Mouse (Mus musculus): ENCODE data around the gene Acaa1a.

DNA sequence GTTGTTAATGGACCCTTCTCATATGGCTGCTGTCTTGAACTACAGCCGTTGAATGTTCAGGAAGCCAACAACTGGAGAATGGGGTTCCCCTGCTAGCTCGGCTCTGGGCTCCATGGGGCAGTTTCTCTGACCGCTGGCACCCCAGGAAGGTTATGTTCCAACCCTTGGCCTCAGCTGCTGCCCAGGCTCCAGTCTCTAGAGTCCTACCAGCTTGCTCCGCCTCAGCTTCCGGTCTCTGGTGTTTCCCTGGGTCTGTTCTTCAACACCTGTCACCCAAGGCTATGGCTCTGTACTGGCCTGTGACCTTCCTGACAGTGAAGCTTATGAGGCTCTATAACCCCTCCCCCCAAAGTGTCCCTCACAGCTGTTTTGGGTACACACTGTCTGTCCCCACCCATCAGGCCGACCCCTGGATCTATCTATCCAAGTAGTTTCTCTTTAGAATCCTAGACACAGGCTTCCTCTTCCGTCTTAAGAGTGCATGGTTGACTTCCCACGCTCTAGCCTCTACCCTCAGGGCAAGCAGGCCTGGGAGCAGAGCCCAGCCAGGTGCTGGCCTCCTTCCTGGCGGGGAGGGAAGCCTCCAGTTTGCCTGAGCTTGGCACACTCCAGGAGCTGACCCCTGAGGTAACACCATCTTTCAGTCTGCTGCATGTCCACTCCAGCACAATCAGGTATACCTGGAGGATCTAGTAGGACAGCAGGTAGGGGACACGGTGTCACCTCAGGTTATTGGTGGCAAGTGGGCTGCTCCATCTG, 11.7 kb downstream of the Acaa1a start:
- no peak for TF ChIP-seq CTCF (IDR thresholded peaks at IDR 0.05; ENCODE audit: borderline replicate concordance, extremely low read depth, insufficient read depth, insufficient read length)
- TF ChIP-seq POLR2A (IDR thresholded peaks at IDR 0.05; ENCODE audit: borderline replicate concordance, extremely low read depth, insufficient read depth, insufficient read length, poor library complexity, severe bottlenecking), result no peak

Measured in brain, embryonic 14.5 days (tissue).